Mouse (Mus musculus) central nervous system, embryonic 11.5 days (tissue): ENCODE data around the gene Nr2c2. TPM values are rescaled to one million over a fixed set of nuclear protein-coding genes. Genes with fewer than 3 reads are reported as not detected.

ENCODE experiments used
- polyA plus RNA-seq: library from polyadenylated mRNA; depleted of rRNA; stranded (reverse); fragments of >200 nt; gene quantifications from 2 replicates; pipeline ENCODE4 v1.2.3, GENCODE M21; 2012; rRNA removed

Gene Nr2c2
- polyA plus RNA-seq = 19.7 and 30.5 TPM in 2 replicates

GRCm38 (mm10) chr6:92091130-92091591 is at the start of gene Nr2c2:
Gene Nr2c2 (plus strand): TSS chr6:92091390.

GRCm38 (mm10) chr6:92183621-92184131 is 92.5 kb downstream of the Nr2c2 start, which contains the start of gene Mrps25:
Gene Mrps25 (minus strand): TSS chr6:92184033.

GRCm38 (mm10) chr6:92214773-92215449 is 123.7 kb downstream of the Nr2c2 start, which contains the start of gene Rbsn:
Gene Rbsn (minus strand): TSS chr6:92214925.

Other genes starting within 250 kb of the Nr2c2 start
- gene Ccdc174, start 213.3 kb upstream of the Nr2c2 start, polyA plus RNA-seq = 25.9 and 35.8 TPM in 2 replicates
- gene 4930590J08Rik, start 188.6 kb upstream of the Nr2c2 start, polyA plus RNA-seq = 1.7 and 2.2 TPM in 2 replicates
- gene Fgd5, start 112.5 kb upstream of the Nr2c2 start, polyA plus RNA-seq = 5.7 and 8.0 TPM in 2 replicates
- 49.0 and 52.1 TPM in 2 replicates for gene Mrps25, start 92.6 kb downstream of the Nr2c2 start, polyA plus RNA-seq
- 17.1 and 19.4 TPM in 2 replicates for gene Rbsn, start 123.5 kb downstream of the Nr2c2 start, polyA plus RNA-seq
- 1.4 and 3.1 TPM in 2 replicates for gene Trh, start 153.3 kb downstream of the Nr2c2 start, polyA plus RNA-seq